Mouse (Mus musculus) ES-Bruce4 (cell line): Measurements from ENCODE around the gene Ankrd60. TPM values are rescaled to one million over a fixed set of nuclear protein-coding genes. Genes with fewer than 3 reads are reported as not detected.
A peak's percentile ranks its signal among the peaks of the same experiment; 100 is the strongest.

Experiments
- H3K27ac ChIP-seq: 2 replicates; pipeline ENCODE4 v1.5.1; 2012; ENCODE audit warnings: low read length, inconsistent platforms; ENCODE audit not compliant: insufficient read depth
- H3K27me3 ChIP-seq: 2 replicates; pipeline ENCODE4 v1.6.1; 2012; ENCODE audit warnings: mild to moderate bottlenecking, low read length, inconsistent platforms; ENCODE audit not compliant: control insufficient read depth, poor library complexity, insufficient read depth, severe bottlenecking
- H3K36me3 ChIP-seq: 2 replicates; pipeline ENCODE4 v1.6.1; 2012; ENCODE audit warnings: inconsistent platforms, mild to moderate bottlenecking, low read length, moderate library complexity; ENCODE audit not compliant: control insufficient read depth, poor library complexity, insufficient read depth, severe bottlenecking
- H3K4me1 ChIP-seq: one replicate; pipeline ENCODE4 v1.8.1; 2011; ENCODE audit warnings: low read length; ENCODE audit not compliant: control insufficient read depth, insufficient read depth
- H3K4me3 ChIP-seq: 2 replicates; pipeline ENCODE4 v1.5.1; 2011; ENCODE audit warnings: low read depth, mild to moderate bottlenecking, low read length
- H3K9ac ChIP-seq: 2 replicates; pipeline ENCODE4 v1.6.1; 2012; ENCODE audit warnings: low read depth, mild to moderate bottlenecking, inconsistent platforms; ENCODE audit not compliant: poor library complexity, severe bottlenecking
- H3K9me3 ChIP-seq: replicated peaks from 2 replicates; pipeline ENCODE4 v1.6.1; 2012; ENCODE audit warnings: mild to moderate bottlenecking, low read length, inconsistent platforms; ENCODE audit not compliant: control insufficient read depth, poor library complexity, insufficient read depth, severe bottlenecking
- CTCF ChIP-seq: IDR thresholded peaks from one replicate; pipeline ENCODE4 v1.8.1; 2011; ENCODE audit warnings: low read depth, low read length
- EP300 ChIP-seq: IDR thresholded peaks from 2 replicates; pipeline ENCODE4 v1.6.1; 2011; ENCODE audit warnings: low read depth, low read length; ENCODE audit not compliant: insufficient read depth
- POLR2A ChIP-seq: IDR thresholded peaks from one replicate; pipeline ENCODE4 v1.8.1; 2011; ENCODE audit warnings: low read length; ENCODE audit not compliant: insufficient read depth
- polyA plus RNA-seq: library from polyadenylated mRNA; stranded (reverse); fragments of >200 nt; gene quantifications from 2 replicates; pipeline ENCODE4 v1.2.4, GENCODE M21; 2011; ENCODE audit warnings: low read depth; ENCODE audit not compliant: missing spikeins, insufficient read depth, insufficient read length

Gene Ankrd60
- polyA plus RNA-seq, 1 experiment: not detected

DNA sequence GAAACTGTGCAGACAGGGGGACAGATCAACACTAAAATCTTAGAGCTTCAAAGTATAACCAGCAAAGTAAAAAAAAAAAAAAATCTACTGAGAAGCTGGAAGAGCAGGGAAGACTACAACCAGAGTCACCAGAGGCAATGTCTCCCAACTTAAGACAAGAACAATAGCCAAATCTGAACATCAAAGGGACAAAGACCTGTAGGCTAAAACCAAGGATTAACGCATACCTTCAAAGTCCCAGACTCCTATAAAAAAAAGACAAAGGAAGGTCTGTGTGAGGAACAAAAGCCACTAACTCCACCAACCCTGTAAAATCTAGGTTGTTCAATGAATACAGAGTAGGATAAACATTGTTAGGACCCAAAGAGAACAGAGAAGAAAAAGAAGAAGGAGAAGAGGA, 23.7 kb upstream of the Ankrd60 start:
- no peak for TF ChIP-seq CTCF
- no peak for TF ChIP-seq EP300
- no peak for TF ChIP-seq POLR2A
- peaks cover 7% of the 10 kb centered on the region for H3K9me3 ChIP-seq
- no peaks in the 10 kb centered on the region for H3K27me3 ChIP-seq
- no peak overlapping the region for H3K27ac ChIP-seq
- no peaks in the 10 kb centered on the region for H3K4me1 ChIP-seq
- H3K9ac ChIP-seq: no peak overlapping the region
- no peaks in the 10 kb centered on the region for H3K36me3 ChIP-seq
- no peak overlapping the region for H3K4me3 ChIP-seq

DNA sequence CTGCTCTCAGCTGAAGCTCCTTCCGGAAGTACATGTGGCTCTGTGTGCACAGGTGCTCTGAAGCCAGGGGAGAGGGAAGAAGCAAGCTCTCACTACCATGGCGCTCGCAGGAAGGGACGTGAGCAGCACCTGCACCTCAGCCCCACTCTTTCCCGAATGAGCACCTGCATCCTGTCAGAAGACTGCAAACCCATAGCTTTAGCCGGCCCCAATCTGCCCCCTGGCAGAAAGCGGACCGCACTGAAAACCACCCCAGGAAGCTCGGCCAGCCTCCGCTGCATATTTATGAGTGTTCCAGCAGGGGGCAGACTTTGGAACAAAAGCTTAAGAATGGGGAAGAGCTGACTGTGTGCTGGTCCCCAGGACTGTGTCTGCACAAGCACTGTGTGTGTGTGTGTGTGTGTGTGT, 17.2 kb upstream of the Ankrd60 start:
- Histone ChIP-seq H3K36me3 (no peaks in the 10 kb centered on the region), H3K4me1 (no peaks in the 10 kb centered on the region), H3K27me3 (no peaks in the 10 kb centered on the region), H3K4me3 (peak overlapping the region; percentile 7; the same call in 1 of the 2 replicates), H3K9ac (no peak overlapping the region), H3K9me3 (no peaks in the 10 kb centered on the region), H3K27ac (no peak overlapping the region)
- no peak for TF ChIP-seq POLR2A
- peak; percentile 53 for TF ChIP-seq CTCF
- TF ChIP-seq EP300: no peak

DNA sequence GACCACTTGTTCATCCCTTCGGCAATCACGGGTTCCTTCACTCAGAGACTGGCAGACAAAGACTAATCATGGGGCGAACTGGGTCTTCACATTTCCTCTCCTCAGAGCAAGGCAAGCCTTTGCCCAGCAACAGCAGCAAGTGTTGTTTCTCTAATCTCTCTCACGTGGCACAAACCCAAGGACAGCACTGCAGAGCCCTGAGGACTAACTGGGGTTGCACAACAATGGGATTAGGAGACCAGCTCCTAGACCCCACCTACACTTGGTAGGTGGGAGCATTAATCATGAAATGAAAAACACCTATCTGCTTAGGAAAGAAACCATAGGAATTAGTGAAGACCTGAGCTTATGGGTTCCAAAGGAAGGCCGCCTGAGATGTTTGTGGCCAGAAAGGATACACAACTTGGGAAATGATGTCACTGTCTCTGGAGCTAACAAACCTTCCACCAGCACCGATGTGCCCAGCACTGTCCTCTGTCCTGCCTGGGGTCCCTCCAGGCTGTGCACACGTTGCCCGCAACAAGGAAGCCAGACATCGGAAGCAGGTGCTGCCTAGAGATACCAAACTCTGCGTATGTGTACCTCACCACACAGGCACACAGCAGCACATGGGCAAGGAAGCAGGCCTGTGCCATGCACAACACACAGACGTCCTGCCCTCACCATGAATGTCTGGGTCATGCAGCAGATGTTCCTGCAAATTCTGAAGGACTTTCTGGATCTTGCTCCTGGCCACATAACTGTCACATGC, 16.3 kb upstream of the Ankrd60 start:
- no peaks in the 10 kb centered on the region for H3K27me3 ChIP-seq
- H3K4me1 ChIP-seq: no peaks in the 10 kb centered on the region
- H3K27ac ChIP-seq: no peak overlapping the region
- no peaks in the 10 kb centered on the region for H3K36me3 ChIP-seq
- no peak overlapping the region for H3K9ac ChIP-seq
- H3K9me3 ChIP-seq: no peaks in the 10 kb centered on the region
- TF ChIP-seq POLR2A (no peak), EP300 (no peak), CTCF (no peak)
- no peak overlapping the region for H3K4me3 ChIP-seq

DNA sequence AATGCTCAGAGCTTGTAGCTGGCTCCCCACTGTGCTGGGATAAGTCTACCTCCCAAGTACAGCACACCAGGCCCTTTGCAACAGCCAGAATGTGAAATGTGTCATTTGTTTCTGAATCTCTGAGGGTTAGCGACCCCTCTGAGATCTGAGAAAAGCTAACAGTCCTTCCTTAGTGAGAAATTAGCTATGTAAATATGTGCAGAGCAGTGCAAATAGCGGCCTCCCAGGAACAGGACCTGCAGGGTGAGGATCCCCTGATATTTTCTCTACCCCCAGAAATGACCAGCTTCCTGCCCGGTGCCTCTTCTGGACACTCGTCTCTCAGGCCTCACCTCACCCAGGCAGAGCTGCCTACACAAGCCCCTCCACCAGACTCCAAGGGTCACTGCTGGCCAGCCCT, 15.7 kb upstream of the Ankrd60 start:
- no peaks in the 10 kb centered on the region for H3K36me3 ChIP-seq
- no peak overlapping the region for H3K4me3 ChIP-seq
- no peak for TF ChIP-seq CTCF
- no peak for TF ChIP-seq POLR2A
- no peak for TF ChIP-seq EP300
- H3K9ac ChIP-seq: no peak overlapping the region
- no peak overlapping the region for H3K27ac ChIP-seq
- no peaks in the 10 kb centered on the region for H3K4me1 ChIP-seq
- no peaks in the 10 kb centered on the region for H3K27me3 ChIP-seq
- no peaks in the 10 kb centered on the region for H3K9me3 ChIP-seq

DNA sequence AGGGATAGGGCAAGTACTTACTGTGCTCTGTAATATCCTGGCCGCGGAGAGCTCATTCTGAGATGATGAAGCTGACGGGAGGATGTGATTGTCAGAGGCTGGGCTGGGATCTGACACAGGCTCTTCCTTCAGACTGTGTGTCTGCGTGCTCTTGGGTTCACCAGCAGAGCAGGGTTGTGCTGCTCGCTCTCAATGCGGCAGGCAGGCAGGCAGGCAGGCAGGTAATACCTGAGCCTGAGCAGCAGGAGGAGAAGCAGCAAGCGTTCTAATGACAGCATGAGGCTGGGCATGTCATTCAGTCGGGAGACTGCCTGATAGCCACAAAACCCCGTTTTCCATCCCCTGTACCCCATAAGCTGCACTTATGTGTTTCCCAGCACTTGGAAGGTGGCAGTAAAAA, 14.6 kb upstream of the Ankrd60 start:
- no peaks in the 10 kb centered on the region for H3K36me3 ChIP-seq
- no peak for TF ChIP-seq EP300
- TF ChIP-seq POLR2A: no peak
- TF ChIP-seq CTCF: no peak
- no peak overlapping the region for H3K9ac ChIP-seq
- H3K4me3 ChIP-seq: no peak overlapping the region
- H3K27ac ChIP-seq: no peak overlapping the region
- no peaks in the 10 kb centered on the region for H3K9me3 ChIP-seq
- no peaks in the 10 kb centered on the region for H3K4me1 ChIP-seq
- no peaks in the 10 kb centered on the region for H3K27me3 ChIP-seq

DNA sequence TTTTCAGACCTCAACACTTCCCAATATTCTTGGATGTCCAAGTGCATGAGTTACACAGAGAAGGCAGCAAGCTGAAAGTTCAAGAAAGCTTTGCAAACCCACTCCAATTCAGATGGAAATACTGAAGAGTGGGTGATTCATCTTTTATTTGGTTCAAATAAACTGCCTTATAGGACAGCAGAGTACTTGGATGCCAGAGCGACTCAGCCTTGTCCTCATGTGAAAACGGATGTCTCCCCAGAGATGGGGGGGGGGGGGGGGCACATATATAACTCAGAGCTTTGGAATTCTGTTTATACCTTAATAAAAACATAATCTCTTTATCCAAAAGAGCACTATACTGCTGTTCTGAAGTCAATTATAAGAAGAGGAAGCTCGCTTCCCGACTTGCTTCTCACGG, 9.2 kb upstream of the Ankrd60 start:
- Histone ChIP-seq H3K36me3 (no peaks in the 10 kb centered on the region), H3K4me1 (no peaks in the 10 kb centered on the region), H3K9me3 (no peaks in the 10 kb centered on the region), H3K9ac (no peak overlapping the region), H3K4me3 (no peak overlapping the region), H3K27me3 (peaks cover 7% of the 10 kb centered on the region), H3K27ac (no peak overlapping the region)
- TF ChIP-seq CTCF: no peak
- TF ChIP-seq EP300: no peak
- TF ChIP-seq POLR2A: no peak
